Mouse (Mus musculus) liver, embryonic 14.5 days (tissue): ENCODE results near the gene Ifitm5.

Source experiments
- CTCF ChIP-seq: IDR thresholded peaks from 2 replicates; pipeline ENCODE4 v1.5.1; 2016; ENCODE audit warnings: antibody characterized with exemption, low read depth, control low read depth
- EP300 ChIP-seq: IDR thresholded peaks from 2 replicates; pipeline ENCODE4 v1.6.1; 2016; ENCODE audit warnings: antibody characterized with exemption, low read depth

DNA sequence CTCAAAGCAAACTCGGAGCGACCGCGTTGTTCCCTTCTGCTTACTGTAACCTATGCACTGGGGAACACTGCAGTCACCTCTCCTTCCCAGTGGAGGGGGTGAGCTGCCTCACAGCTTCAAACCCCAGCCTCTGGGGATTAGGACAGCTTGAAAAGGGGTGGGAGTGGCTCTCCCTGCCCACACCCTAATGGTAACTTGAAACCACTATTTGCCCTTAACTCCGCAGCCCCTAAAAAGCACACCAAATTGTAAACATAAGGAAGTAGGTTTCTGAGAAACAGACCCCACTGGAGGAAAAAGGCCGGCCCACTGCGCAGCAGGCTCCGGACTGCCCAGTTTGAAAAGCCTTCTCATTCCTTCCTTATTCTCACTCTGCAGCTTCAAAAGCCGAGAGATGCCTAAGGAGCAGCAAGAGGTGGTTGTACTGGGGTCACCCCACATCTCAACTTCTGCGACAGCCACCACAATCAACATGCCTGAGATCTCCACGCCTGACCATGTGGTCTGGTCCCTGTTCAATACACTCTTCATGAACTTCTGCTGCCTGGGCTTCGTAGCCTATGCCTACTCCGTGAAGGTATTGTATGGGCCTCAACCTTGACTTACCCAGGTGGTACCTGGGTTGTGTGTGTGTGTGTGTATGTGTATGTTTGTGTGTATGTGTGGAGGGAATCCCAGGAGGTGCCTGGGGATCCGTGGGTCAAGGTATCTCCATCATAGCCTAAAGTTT is 17.9 kb upstream of the Ifitm5 start:
- TF ChIP-seq CTCF (no peak), EP300 (no peak)
